Mouse (Mus musculus) hindbrain, embryonic 14.5 days (tissue): ENCODE results near the gene Dchs1. TPM values are rescaled to one million over a fixed set of nuclear protein-coding genes. Genes with fewer than 3 reads are reported as not detected.

Source experiments
- ATAC-seq: fragments of 200-750 bp; cut with Nextera tagmentation; 2 replicates; pipeline ENCODE4 v1.8.0; 2017; ENCODE audit warnings: moderate number of reproducible peaks, mild to moderate bottlenecking, moderate TSS enrichment, moderate library complexity; ENCODE audit not compliant: low FRiP score
- DNase-seq: peaks from one replicate; pipeline ENCODE4 v3.0.0-alpha.2; 2015; ENCODE audit warnings: low spot score
- H3K27ac ChIP-seq: fragments of 300-500 bp; sonication (generic); 2 replicates; pipeline ENCODE4 v1.5.1; 2014; ENCODE audit warnings: mild to moderate bottlenecking, moderate library complexity
- H3K27me3 ChIP-seq: fragments of 300-500 bp; sonication (generic); 2 replicates; pipeline ENCODE4 v1.6.1; 2014; ENCODE audit warnings: mild to moderate bottlenecking, low read length, mixed read lengths; ENCODE audit not compliant: control insufficient read depth, insufficient read depth
- H3K36me3 ChIP-seq: fragments of 300-500 bp; sonication (generic); replicated peaks from 2 replicates; pipeline ENCODE4 v1.6.1; 2014; ENCODE audit not compliant: control insufficient read depth, insufficient read depth
- H3K4me1 ChIP-seq: fragments of 300-500 bp; sonication (generic); replicated peaks from 2 replicates; pipeline ENCODE4 v1.6.1; 2014; ENCODE audit warnings: antibody characterized with exemption, low read length, mixed read lengths; ENCODE audit not compliant: control insufficient read depth, insufficient read depth
- H3K4me2 ChIP-seq: fragments of 300-500 bp; sonication (generic); replicated peaks from 2 replicates; pipeline ENCODE4 v1.6.1; 2014; ENCODE audit warnings: mild to moderate bottlenecking, moderate library complexity
- H3K4me3 ChIP-seq: fragments of 300-500 bp; sonication (generic); replicated peaks from 2 replicates; pipeline ENCODE4 v1.5.1; 2014; ENCODE audit warnings: mild to moderate bottlenecking, low read length
- H3K9ac ChIP-seq: fragments of 300-500 bp; sonication (generic); 2 replicates; pipeline ENCODE4 v1.6.1; 2014
- H3K9me3 ChIP-seq: fragments of 300-500 bp; sonication (generic); 2 replicates; pipeline ENCODE4 v1.6.1; 2016; ENCODE audit warnings: low read length; ENCODE audit not compliant: control insufficient read depth
- WGBS: fragments of 180-500 bp; shearing (Covaris S2); extraction: QIAGEN DNeasy Blood & Tissue Kit; methylation state at CpG from one replicate; pipeline ENCODE4 v1.1.7; 2014; 5-methylcytosine and 5-hydroxymethylcytosine counted together
- polyA plus RNA-seq: library from polyadenylated mRNA; unstranded; fragments of >200 nt; fragmentation: Nextera tagmentation; extraction: Ambion mirVana; gene quantifications from 2 replicates; pipeline ENCODE4 v1.2.1, GENCODE M21; 2014

The Dchs1 gene
- polyA plus RNA-seq, 1 experiment from 2014 or later: 23.2 TPM

- peaks cover 10% of the 10 kb centered on the region for H3K4me1 ChIP-seq
- ATAC-seq: no peak
- no peaks in the 10 kb centered on the region for H3K27me3 ChIP-seq
- H3K36me3 ChIP-seq: peaks cover 22% of the 10 kb centered on the region
- peak overlapping the region; percentile 71 for H3K4me2 ChIP-seq
- H3K27ac ChIP-seq: peak overlapping the region; percentile 87; the same call in 1 of the 2 replicates
- DNase-seq: no peak
- peak overlapping the region; percentile 69 for H3K4me3 ChIP-seq
- WGBS: 88% methylated on average over 7 of the region's 7 CpGs
- H3K9ac ChIP-seq: peak overlapping the region; percentile 86
- H3K9me3 ChIP-seq: no peaks in the 10 kb centered on the region
Observed at GRCm38 (mm10) chr7:105809836-105810235, 22.4 kb upstream of the Dchs1 start.

- peaks cover 22% of the 10 kb centered on the region for H3K36me3 ChIP-seq
- WGBS: 100% methylated on average over 1 of the region's 1 CpGs
- no peak overlapping the region for H3K4me2 ChIP-seq
- DNase-seq (no peak), ATAC-seq (no peak)
- H3K27ac ChIP-seq: no peak overlapping the region
- peaks cover 10% of the 10 kb centered on the region for H3K4me1 ChIP-seq
- no peaks in the 10 kb centered on the region for H3K27me3 ChIP-seq
- H3K9ac ChIP-seq: no peak overlapping the region
- no peak overlapping the region for H3K4me3 ChIP-seq
- no peaks in the 10 kb centered on the region for H3K9me3 ChIP-seq
Observed at GRCm38 (mm10) chr7:105808385-105808784, 20.9 kb upstream of the Dchs1 start.

DNA sequence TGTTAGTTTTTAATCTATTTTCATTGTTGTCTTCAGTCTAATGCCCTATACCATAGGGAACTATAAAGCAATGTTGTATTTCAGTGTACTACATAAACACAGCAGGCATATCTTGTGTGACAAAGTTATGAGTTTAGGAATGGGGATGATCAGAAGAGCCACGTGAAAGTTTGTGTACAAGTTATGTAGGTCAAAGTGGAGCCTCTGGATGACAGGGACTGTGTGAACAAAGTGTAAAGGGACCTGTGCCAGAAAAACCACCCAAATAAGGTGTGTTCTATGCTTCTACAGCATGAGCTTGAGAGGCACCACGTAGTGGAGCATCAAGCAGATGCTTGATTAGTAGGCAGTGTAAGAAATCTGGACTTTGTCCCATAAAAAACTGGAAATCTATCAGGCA lies 19.3 kb upstream of the Dchs1 start:
- Histone ChIP-seq H3K36me3 (peaks cover 22% of the 10 kb centered on the region), H3K27me3 (no peaks in the 10 kb centered on the region), H3K27ac (no peak overlapping the region), H3K4me3 (no peak overlapping the region), H3K9me3 (no peaks in the 10 kb centered on the region), H3K9ac (no peak overlapping the region), H3K4me2 (no peak overlapping the region), H3K4me1 (peaks cover 10% of the 10 kb centered on the region)
- WGBS: 63% methylated on average over 2 of the region's 2 CpGs
- ATAC-seq: no peak
- DNase-seq: no peak

DNA sequence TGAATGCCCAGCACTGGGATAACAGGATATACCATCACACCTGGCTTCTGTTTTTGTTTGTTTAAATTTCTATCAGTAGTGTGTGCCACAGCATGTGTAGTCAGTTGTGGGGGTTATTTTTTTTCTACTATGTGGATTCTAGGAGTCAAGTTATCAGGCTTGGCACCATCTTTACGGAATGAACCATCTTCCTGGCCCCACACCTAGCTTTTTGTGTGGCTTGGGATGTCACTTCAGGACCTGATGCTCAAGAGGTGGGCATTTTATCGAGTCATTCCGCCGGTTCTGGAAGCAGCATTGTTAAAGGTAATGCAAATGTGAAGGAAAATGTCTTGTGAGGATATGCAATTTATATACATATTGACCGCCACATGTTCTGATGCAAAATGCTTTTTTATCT lies 18.7 kb upstream of the Dchs1 start:
- Histone ChIP-seq H3K27ac (no peak overlapping the region), H3K27me3 (no peaks in the 10 kb centered on the region), H3K4me2 (no peak overlapping the region), H3K4me1 (peaks cover 10% of the 10 kb centered on the region), H3K9ac (no peak overlapping the region), H3K36me3 (peaks cover 22% of the 10 kb centered on the region), H3K4me3 (no peak overlapping the region), H3K9me3 (no peaks in the 10 kb centered on the region)
- WGBS: 77% methylated on average over 5 of the region's 5 CpGs
- DNase-seq (no peak), ATAC-seq (no peak)

- Histone ChIP-seq H3K27ac (no peak overlapping the region), H3K9me3 (no peaks in the 10 kb centered on the region), H3K36me3 (peaks cover 11% of the 10 kb centered on the region; the same call in 1 of the 2 replicates), H3K4me3 (no peak overlapping the region), H3K4me2 (no peak overlapping the region), H3K9ac (no peak overlapping the region), H3K27me3 (no peaks in the 10 kb centered on the region), H3K4me1 (no peaks in the 10 kb centered on the region)
- ATAC-seq (no peak), DNase-seq (no peak)
Observed at GRCm38 (mm10) chr7:105803428-105803827, 16.0 kb upstream of the Dchs1 start.

GRCm38 (mm10) chr7:105802771-105803170 lies 15.3 kb upstream of the Dchs1 start:
- ATAC-seq (no peak), DNase-seq (no peak)
- Histone ChIP-seq H3K27ac (no peak overlapping the region), H3K4me1 (no peaks in the 10 kb centered on the region), H3K4me2 (no peak overlapping the region), H3K27me3 (no peaks in the 10 kb centered on the region), H3K9ac (no peak overlapping the region), H3K36me3 (peaks cover 7% of the 10 kb centered on the region; the same call in 1 of the 2 replicates), H3K4me3 (no peak overlapping the region), H3K9me3 (no peaks in the 10 kb centered on the region)
- WGBS: 60% methylated on average over 1 of the region's 1 CpGs

- Histone ChIP-seq H3K4me3 (no peak overlapping the region), H3K4me2 (no peak overlapping the region), H3K9ac (no peak overlapping the region), H3K4me1 (no peaks in the 10 kb centered on the region), H3K27me3 (no peaks in the 10 kb centered on the region), H3K36me3 (peaks cover 2% of the 10 kb centered on the region; the same call in 1 of the 2 replicates), H3K27ac (no peak overlapping the region), H3K9me3 (no peaks in the 10 kb centered on the region)
- WGBS: 42% methylated on average over 2 of the region's 2 CpGs
- no peak for DNase-seq
- ATAC-seq: no peak
Observed at GRCm38 (mm10) chr7:105802312-105802711, 14.9 kb upstream of the Dchs1 start.

GRCm38 (mm10) chr7:105796972-105797371 lies 9.5 kb upstream of the Dchs1 start:
- Histone ChIP-seq H3K4me1 (no peaks in the 10 kb centered on the region), H3K9me3 (no peaks in the 10 kb centered on the region), H3K27ac (no peak overlapping the region), H3K27me3 (no peaks in the 10 kb centered on the region), H3K36me3 (no peaks in the 10 kb centered on the region), H3K9ac (no peak overlapping the region), H3K4me2 (no peak overlapping the region), H3K4me3 (no peak overlapping the region)
- no peak for ATAC-seq
- DNase-seq: no peak
- 93% methylated on average over 3 of the region's 3 CpGs for WGBS

DNA sequence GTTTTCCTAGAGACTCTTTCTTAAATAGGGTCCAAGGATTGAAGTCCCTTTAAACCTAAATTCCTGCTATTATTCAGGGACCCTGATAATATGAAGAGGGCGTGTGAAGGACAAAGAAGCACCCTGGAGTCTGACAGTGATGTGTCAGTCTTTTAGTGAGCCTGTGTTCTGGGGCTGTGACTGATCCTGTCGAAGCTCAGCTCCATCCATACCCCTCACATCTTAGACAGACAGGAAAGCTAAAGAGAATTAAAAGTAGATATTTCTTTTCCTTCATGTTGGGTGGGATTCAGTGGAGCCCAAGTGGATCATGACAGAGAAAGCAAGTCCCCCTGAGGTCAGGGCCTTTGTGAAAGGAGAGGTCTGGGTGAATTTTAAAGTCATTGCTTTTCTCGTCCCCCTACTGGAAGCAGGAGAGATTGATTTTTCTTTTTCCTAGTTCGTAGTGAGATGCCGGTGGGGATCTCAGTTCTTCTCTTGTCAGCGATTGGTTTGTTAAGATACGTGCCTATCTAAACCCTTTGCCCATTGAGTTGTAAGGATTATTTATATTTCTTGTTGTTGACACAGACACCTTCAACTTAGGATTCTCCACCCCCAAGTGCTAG lies 8.4 kb upstream of the Dchs1 start:
- H3K27ac ChIP-seq: no peak overlapping the region
- no peak for DNase-seq
- ATAC-seq: no peak

GRCm38 (mm10) chr7:105793701-105794100 lies 6.2 kb upstream of the Dchs1 start:
- no peaks in the 10 kb centered on the region for H3K9me3 ChIP-seq
- DNase-seq: no peak
- no peak overlapping the region for H3K27ac ChIP-seq
- H3K4me3 ChIP-seq: no peak overlapping the region
- WGBS: 74% methylated on average over 7 of the region's 7 CpGs
- H3K4me2 ChIP-seq: no peak overlapping the region
- no peak for ATAC-seq
- no peaks in the 10 kb centered on the region for H3K27me3 ChIP-seq
- H3K36me3 ChIP-seq: no peaks in the 10 kb centered on the region
- H3K9ac ChIP-seq: no peak overlapping the region
- H3K4me1 ChIP-seq: 0 out of 2 replicates have a peak, but pooled peaks cover 5% of the 10 kb centered on the region

More for the DNA sequence above, 8.4 kb upstream of the Dchs1 start:
- 17% methylated on average over 7 of the region's 7 CpGs for WGBS
- no peak overlapping the region for H3K4me3 ChIP-seq
- no peaks in the 10 kb centered on the region for H3K4me1 ChIP-seq
- no peak overlapping the region for H3K4me2 ChIP-seq
- H3K36me3 ChIP-seq: no peaks in the 10 kb centered on the region
- H3K9me3 ChIP-seq: no peaks in the 10 kb centered on the region
- H3K27me3 ChIP-seq: no peaks in the 10 kb centered on the region
- no peak overlapping the region for H3K9ac ChIP-seq
